Mouse (Mus musculus): ENCODE measurements around the gene Il13ra1. TPM values are rescaled to one million over a fixed set of nuclear protein-coding genes. Genes with fewer than 3 reads are reported as not detected.
A peak's percentile ranks its signal among the peaks of the same experiment; 100 is the strongest.

The Il13ra1 gene
- 70.6 to 125 TPM (median 100 TPM) in 3 replicates for total RNA-seq (2017)

- no peak for ATAC-seq (replicated peaks; ENCODE audit: insufficient number of reproducible peaks, low FRiP score, low TSS enrichment, poor library complexity, severe bottlenecking)
These were observed at the start of gene Il13ra1 for GRCm38 (mm10) chrX:36111622-36112421. TSS of gene Il13ra1 (plus strand) at chrX:36112110.

DNA sequence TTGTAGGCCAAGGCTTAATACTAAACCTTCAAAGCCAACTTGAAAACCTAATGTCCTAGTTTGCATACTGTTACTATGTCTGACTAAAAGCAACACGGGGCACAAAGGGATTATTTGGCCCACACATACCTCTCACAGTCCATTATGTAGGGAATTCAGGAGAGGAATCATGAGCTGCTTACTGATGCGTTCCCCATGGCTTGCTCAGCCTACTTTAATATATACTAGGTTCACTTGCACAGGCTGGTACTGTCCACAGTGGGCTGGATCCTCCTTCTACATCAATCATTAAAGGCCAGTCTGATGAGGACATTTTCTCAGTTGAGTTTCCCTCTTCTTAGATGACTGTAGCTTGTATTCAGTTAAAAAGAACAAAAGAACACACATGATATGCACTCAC lies 37.9 kb upstream of the Il13ra1 start:
- ATAC-seq (replicated peaks; ENCODE audit: insufficient number of reproducible peaks, low FRiP score, low TSS enrichment, poor library complexity, severe bottlenecking), result no peak

DNA sequence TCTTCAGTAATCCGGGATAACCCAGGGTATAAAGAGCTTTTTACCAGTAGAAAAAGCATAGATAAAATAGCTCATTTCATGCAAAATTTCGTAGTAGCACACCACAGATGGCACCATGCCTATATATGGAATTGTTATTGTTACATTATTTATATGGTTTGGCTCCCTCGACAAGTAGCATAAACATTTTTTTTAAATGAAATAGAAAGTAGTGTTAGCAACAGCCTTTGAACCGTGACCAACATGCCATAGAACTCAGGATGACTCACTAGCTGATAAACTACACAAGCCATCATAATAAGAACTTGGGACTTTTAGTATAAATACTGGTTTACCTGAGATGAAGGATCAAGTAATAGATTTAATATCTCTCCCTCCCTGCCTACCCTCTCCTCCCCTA lies 34.7 kb upstream of the Il13ra1 start:
- ATAC-seq (replicated peaks; ENCODE audit: insufficient number of reproducible peaks, low FRiP score, low TSS enrichment, poor library complexity, severe bottlenecking), result no peak

DNA sequence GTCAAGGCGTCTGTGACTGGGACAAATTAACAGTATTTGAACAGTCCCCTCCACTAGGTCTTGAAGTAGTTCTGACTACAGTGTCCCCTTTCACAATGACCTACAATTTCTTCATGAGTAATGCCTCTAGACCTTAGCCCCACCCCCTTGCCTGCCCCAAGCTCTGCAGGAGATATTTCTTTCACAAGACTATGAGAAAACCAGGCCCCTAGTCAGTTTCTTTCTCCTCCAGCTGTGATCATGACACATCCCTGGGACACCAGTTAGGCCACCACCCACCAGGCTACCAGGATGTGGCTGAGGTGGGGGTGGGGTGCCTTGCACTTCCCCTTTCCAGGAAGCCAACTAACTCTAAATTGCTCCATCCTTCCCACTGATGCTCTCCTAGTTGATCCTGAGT lies 29.0 kb upstream of the Il13ra1 start:
- ATAC-seq (replicated peaks; ENCODE audit: insufficient number of reproducible peaks, low FRiP score, low TSS enrichment, poor library complexity, severe bottlenecking), result peak; percentile 98

- peak; percentile 92 for ATAC-seq (replicated peaks; ENCODE audit: insufficient number of reproducible peaks, low FRiP score, low TSS enrichment, poor library complexity, severe bottlenecking)
These were observed 23.2 kb upstream of the Il13ra1 start for GRCm38 (mm10) chrX:36088464-36089256.

DNA sequence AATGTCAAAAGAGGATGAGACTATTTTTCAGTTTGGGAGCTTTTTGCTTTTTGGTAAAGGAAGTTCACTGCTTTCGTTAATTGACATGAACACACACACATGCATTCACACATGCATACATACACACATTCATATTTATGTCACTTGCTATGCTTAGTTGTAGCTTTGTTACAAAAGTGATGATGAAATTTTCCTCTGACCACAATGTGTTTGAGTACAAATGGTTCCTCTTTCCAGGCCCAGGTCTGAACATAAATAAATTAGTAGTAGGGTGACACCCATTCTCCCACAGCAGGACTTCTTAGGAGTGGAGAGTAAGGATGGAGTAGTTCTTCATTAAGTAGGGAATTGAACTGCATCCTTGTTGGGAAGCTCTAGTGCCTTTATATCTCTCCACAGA lies 11.0 kb upstream of the Il13ra1 start:
- ATAC-seq (replicated peaks; ENCODE audit: insufficient number of reproducible peaks, low FRiP score, low TSS enrichment, poor library complexity, severe bottlenecking), result peak; percentile 95

DNA sequence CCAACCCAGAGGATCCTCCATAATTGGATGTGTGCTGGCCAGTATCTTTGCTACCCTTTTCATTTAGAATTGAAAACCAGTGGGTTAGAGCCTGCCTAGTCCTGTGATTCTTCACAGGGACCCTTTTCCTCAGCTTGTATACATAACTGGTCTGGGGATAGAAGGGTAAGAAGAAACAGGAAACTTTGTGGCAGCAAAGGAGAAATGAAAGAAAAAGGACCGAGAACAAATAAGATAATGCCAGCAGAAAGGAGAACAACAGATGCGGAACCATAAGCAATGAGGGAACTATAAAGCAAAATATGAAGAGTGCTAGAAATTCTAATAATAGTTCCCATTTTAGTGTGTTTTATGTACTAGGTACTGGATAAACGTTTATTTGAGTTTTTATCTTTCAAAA lies 10.6 kb upstream of the Il13ra1 start:
- ATAC-seq (replicated peaks; ENCODE audit: insufficient number of reproducible peaks, low FRiP score, low TSS enrichment, poor library complexity, severe bottlenecking), result peak; percentile 53

- no peak for ATAC-seq (replicated peaks; ENCODE audit: insufficient number of reproducible peaks, low FRiP score, low TSS enrichment, poor library complexity, severe bottlenecking)
These were observed 3.3 kb upstream of the Il13ra1 start for GRCm38 (mm10) chrX:36108601-36109000.

DNA sequence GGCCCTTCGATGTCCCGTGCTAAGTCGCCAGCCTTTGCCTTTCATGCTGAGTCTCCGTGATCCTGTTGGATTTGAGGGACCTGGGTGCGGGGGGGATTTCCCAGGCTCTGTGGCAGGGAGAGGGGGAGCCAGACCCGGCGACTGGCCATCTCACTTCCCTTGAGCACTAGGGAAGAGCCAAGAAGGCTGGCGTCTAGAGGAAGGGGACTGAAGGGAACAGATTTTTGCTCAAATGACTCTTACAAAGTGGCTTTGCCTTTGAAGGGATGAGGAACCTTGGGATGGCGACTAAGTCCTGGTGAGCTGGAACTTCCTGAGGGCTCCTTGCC lies 476 bp downstream of the Il13ra1 start:
- ATAC-seq (replicated peaks; ENCODE audit: insufficient number of reproducible peaks, low FRiP score, low TSS enrichment, poor library complexity, severe bottlenecking), result no peak

DNA sequence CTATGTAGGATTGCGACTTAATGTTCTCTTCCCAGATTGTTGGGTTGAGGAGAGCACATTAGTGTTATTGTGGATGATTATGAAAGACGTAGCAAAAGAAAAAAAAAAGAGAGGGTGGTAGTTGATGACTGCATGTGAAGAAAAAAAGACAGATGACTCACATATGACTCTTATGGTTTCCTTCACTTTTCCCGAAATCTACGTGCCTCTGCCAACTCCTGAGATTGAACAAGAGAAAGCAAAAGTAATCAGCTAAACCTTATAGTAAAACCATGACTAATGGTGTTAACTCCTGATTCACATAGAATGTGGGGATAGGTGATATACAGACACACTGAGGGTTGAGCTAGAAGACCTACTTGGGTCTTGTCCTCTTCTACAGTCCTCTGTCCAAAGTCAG lies 3.3 kb downstream of the Il13ra1 start:
- ATAC-seq (replicated peaks; ENCODE audit: insufficient number of reproducible peaks, low FRiP score, low TSS enrichment, poor library complexity, severe bottlenecking), result no peak

DNA sequence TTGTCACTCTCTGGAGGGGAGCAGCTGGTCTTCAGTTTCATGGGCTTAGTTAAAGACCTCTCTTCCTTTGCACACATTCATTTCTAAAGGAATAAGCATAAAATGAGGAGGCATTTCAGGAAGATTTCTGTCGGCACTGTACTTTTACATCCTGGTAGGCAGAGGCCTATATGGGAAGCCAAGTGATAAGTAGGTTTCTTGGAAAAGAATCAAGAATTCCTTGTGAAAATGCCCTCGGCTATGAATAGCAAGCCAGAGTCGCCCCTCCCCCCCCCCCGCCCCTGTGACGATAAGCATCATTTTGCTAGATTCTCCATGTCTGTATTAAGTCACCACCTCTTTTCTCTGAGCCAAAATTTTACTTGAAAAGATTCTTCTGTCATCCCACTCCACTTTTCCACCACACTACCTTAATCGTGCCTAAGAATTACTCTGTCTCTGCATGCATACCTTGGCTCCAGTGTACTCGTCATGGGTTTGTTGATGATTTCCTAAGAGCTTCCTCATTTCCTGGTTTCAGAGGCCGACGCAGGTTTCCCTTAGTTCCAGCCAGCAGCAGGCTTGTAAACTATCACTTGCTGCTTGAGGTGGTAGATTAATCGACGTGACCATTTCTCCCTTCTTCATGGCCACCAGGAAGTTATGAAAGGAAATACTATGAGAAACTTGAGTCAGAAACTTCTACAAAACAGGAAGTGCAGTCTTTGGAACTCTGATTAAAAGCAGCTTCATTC lies 17.3 kb downstream of the Il13ra1 start:
- peak; percentile 71 for ATAC-seq (replicated peaks; ENCODE audit: insufficient number of reproducible peaks, low FRiP score, low TSS enrichment, poor library complexity, severe bottlenecking)

GRCm38 (mm10) chrX:36129771-36130108 lies 17.8 kb downstream of the Il13ra1 start:
- ATAC-seq (replicated peaks; ENCODE audit: insufficient number of reproducible peaks, low FRiP score, low TSS enrichment, poor library complexity, severe bottlenecking), result no peak

DNA sequence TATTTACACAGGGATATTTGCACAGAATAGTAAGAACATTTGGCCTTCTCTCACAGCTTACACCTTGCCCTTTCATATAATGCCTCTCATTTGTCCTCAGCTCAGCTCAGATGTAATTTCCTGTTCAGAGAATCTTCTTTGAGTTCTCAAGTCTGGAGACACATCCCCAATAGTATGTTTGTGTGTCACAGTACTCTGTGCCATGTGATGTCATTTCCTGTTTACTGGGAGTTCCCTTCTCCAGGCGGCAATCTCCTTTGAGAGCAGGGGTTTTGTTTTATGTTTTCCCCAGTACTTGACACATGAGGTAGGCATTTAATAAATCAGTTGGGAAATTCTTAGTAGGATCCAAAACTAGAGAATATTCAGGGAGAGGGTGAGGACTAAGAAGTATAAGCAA lies 24.4 kb downstream of the Il13ra1 start:
- ATAC-seq (replicated peaks; ENCODE audit: insufficient number of reproducible peaks, low FRiP score, low TSS enrichment, poor library complexity, severe bottlenecking), result no peak

- ATAC-seq (replicated peaks; ENCODE audit: insufficient number of reproducible peaks, low FRiP score, low TSS enrichment, poor library complexity, severe bottlenecking), result no peak
These were observed 30.2 kb downstream of the Il13ra1 start for GRCm38 (mm10) chrX:36141994-36142639.

DNA sequence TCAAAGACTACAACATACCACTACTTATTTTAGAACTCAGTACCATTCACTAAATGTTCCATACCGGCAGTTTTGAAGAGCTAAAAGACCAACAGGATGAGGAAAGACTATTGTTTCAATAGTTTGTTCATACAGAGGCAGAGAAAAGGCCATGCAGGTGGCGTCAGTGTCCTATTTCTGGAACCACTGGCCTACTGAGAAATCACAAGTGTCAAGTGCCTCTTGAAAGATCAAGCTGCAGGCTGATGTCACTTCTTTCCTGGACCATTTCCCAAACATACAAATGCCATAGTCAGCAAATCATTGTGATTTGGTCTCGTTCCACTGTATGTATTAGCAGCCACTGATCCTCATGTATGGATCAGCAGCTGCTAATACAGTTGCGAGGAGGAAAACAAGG lies 34.8 kb downstream of the Il13ra1 start:
- no peak for ATAC-seq (replicated peaks; ENCODE audit: insufficient number of reproducible peaks, low FRiP score, low TSS enrichment, poor library complexity, severe bottlenecking)

GRCm38 (mm10) chrX:36150100-36150499 lies 38.2 kb downstream of the Il13ra1 start:
- no peak for ATAC-seq (replicated peaks; ENCODE audit: insufficient number of reproducible peaks, low FRiP score, low TSS enrichment, poor library complexity, severe bottlenecking)

DNA sequence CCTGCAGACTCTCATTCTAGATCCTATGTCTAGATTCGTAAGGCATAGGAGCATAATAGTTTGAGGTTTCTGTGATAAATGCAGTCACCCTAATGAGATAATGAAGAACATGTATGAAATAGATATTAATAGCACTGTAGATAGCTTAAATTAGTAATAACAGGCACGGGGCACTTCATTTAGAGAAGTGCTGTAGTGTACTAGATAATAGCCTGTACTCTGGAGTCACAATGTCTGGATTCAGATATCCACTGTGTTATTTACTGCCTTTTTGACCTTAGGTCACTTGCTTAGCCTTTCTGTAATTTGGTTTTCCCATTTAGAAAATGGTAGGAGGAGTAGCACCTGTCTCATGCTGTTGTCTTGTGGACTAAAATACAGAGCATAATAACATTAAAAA lies 44.8 kb downstream of the Il13ra1 start:
- ATAC-seq (replicated peaks; ENCODE audit: insufficient number of reproducible peaks, low FRiP score, low TSS enrichment, poor library complexity, severe bottlenecking), result no peak

DNA sequence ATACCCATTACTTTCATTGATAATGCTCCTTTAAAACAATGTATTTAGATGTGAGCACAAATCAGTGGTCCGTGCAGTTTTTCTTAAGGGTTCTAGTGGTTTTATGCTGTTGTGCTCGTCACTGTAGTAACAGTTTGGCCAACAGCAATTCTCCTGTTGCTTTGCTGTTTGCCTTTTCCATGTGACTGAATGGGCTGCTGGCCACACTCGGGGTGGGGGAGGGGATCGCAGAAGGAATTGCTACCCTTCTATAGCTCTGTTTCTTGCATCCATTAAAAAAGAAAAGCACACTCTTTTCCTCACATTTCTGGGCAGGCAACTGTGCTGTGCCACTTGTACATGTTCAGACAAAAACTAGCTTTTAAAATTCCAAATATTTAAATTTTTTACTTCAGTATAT lies 49.7 kb downstream of the Il13ra1 start:
- ATAC-seq (replicated peaks; ENCODE audit: insufficient number of reproducible peaks, low FRiP score, low TSS enrichment, poor library complexity, severe bottlenecking), result no peak

GRCm38 (mm10) chrX:36183625-36184024 lies 71.7 kb downstream of the Il13ra1 start:
- ATAC-seq (replicated peaks; ENCODE audit: insufficient number of reproducible peaks, low FRiP score, low TSS enrichment, poor library complexity, severe bottlenecking), result no peak
